20 mouse cellular contexts compared by ENCODE assay signal in genomic region chr5:92114223-92114622, GRCm38 (mm10). TPM values are rescaled to one million over a fixed set of nuclear protein-coding genes. Genes with fewer than 3 reads are reported as not detected.
DNase-seq lines count a peak whose midpoint lies in the region; ATAC-seq and TF ChIP-seq lines count a peak whose summit lies in the region.
"Had no signal": no experiment of that assay in that cellular context is flagged by ENCODE, and none has a peak within 500 bp of the region (broad histone marks: within the 10 kb centered on the region; RNA-seq: fewer than 3 reads in every experiment).

No protein-coding gene starts in this region.

- peaks cover 7% of the 10 kb centered on the region; the same call in 1 of the 2 replicates for H3K4me1 ChIP-seq in midbrain, postnatal 0 days (ENCODE audit: insufficient read depth, low read length)
- H3K4me1 ChIP-seq in midbrain, embryonic 13.5 days (replicated peaks), result peaks cover 10% of the 10 kb centered on the region
- H3K4me1 ChIP-seq in liver, embryonic 13.5 days (replicated peaks), result peaks cover 28% of the 10 kb centered on the region

- no peaks in the 10 kb centered on the region for H3K36me3 ChIP-seq in midbrain, postnatal 0 days (ENCODE audit: insufficient read depth, low read length)
- no peaks in the 10 kb centered on the region for H3K36me3 ChIP-seq in midbrain, embryonic 13.5 days
- H3K36me3 ChIP-seq in liver, embryonic 13.5 days, result no peaks in the 10 kb centered on the region
- H3K36me3 ChIP-seq: embryonic facial prominence, embryonic 13.5 days; forebrain, embryonic 12.5 days; heart, embryonic 10.5 days; hindbrain, embryonic 13.5 days had no signal

- DNase-seq in midbrain, postnatal 0 days (ENCODE audit: low spot score), result no peak
- DNase-seq in liver, embryonic 13.5 days, result no peak
- DNase-seq in heart, postnatal 25 days (ENCODE audit: low spot score), result no peak
- DNase-seq in layer of hippocampus, adult 9-10 months (ENCODE audit: low spot score), result no peak
- DNase-seq: adrenal gland, postnatal 14 days; cerebellum, adult 18-20 months; cerebellum, adult 9-11 months; cerebellum, postnatal 36 days; gastrocnemius, postnatal 10 days; heart, adult 18-20 months; heart, postnatal 10 days had no signal

- intact Hi-C loops in heart, postnatal 25 days (cut with DNase I), result loop anchor here (10.0 kb wide), 1 partner anchor 649 kb away; no protein-coding TSS in a partner anchor

- H3K4me2 ChIP-seq in midbrain, postnatal 0 days (ENCODE audit: low read depth, low read length, poor library complexity, severe bottlenecking), result no peak overlapping the region
- no peak overlapping the region for H3K4me2 ChIP-seq in midbrain, embryonic 13.5 days (replicated peaks)
- H3K4me2 ChIP-seq in liver, embryonic 13.5 days, result peak overlapping the region; percentile 27
- H3K4me2 ChIP-seq: embryonic facial prominence, embryonic 13.5 days; forebrain, embryonic 12.5 days; hindbrain, embryonic 13.5 days had no signal

- H3K4me3 ChIP-seq in midbrain, postnatal 0 days (ENCODE audit: low read depth, low read length), result no peak overlapping the region
- no peak overlapping the region for H3K4me3 ChIP-seq in midbrain, embryonic 13.5 days (replicated peaks)
- no peak overlapping the region for H3K4me3 ChIP-seq in liver, embryonic 13.5 days (replicated peaks)
- H3K4me3 ChIP-seq: embryonic facial prominence, embryonic 13.5 days; forebrain, embryonic 12.5 days; heart, embryonic 10.5 days; hindbrain, embryonic 13.5 days had no signal

- WGBS in midbrain, postnatal 0 days, result 93% methylated on average over 6 of the region's 6 CpGs
- 95% methylated on average over 6 of the region's 6 CpGs for WGBS in midbrain, embryonic 13.5 days
- 25% methylated on average over 6 of the region's 6 CpGs for WGBS in liver, embryonic 13.5 days (ENCODE audit: insufficient replicate concordance)

- no peak overlapping the region for H3K9ac ChIP-seq in midbrain, postnatal 0 days (replicated peaks; ENCODE audit: low read length, poor library complexity, severe bottlenecking)
- no peak overlapping the region for H3K9ac ChIP-seq in midbrain, embryonic 13.5 days (replicated peaks)
- H3K9ac ChIP-seq in liver, embryonic 13.5 days, result peak overlapping the region; percentile 26; the same call in 1 of the 2 replicates
- H3K9ac ChIP-seq: embryonic facial prominence, embryonic 13.5 days; forebrain, embryonic 12.5 days; hindbrain, embryonic 13.5 days had no signal

- 0 out of 2 replicates have a peak, but pooled peaks have one; percentile 20 for ATAC-seq in midbrain, postnatal 0 days (ENCODE audit: low FRiP score)
- ATAC-seq in midbrain, embryonic 13.5 days, result no peak
- peak; percentile 71 for ATAC-seq in liver, embryonic 13.5 days (ENCODE audit: low read depth)
- ATAC-seq in megakaryocyte progenitor cell, adult 5-6 weeks (replicated peaks; ENCODE audit: poor library complexity), result peak; percentile 5; the same call in 1 of the 2 replicates
- ATAC-seq: activated CD4-positive, CD25-positive, alpha-beta regulatory T cell, adult 4 months; forebrain, embryonic 16.5 days; Patski had no signal

- no peak for TF ChIP-seq CTCF in midbrain, postnatal 0 days (IDR thresholded peaks at IDR 0.05)

- H3K27me3 ChIP-seq in midbrain, postnatal 0 days (ENCODE audit: insufficient read depth, low read length), result no peaks in the 10 kb centered on the region
- H3K27me3 ChIP-seq in midbrain, embryonic 13.5 days, result 0 out of 2 replicates have a peak, but pooled peaks cover 4% of the 10 kb centered on the region
- H3K27me3 ChIP-seq in liver, embryonic 13.5 days, result peaks cover 25% of the 10 kb centered on the region
- H3K27me3 ChIP-seq: embryonic facial prominence, embryonic 13.5 days; Patski had no signal

- no peaks in the 10 kb centered on the region for H3K9me3 ChIP-seq in midbrain, postnatal 0 days (ENCODE audit: low read length)
- H3K9me3 ChIP-seq in midbrain, embryonic 13.5 days, result no peaks in the 10 kb centered on the region
- H3K9me3 ChIP-seq in liver, embryonic 13.5 days (replicated peaks), result no peaks in the 10 kb centered on the region
- H3K9me3 ChIP-seq: embryonic facial prominence, embryonic 13.5 days; forebrain, embryonic 12.5 days; heart, embryonic 10.5 days; hindbrain, embryonic 13.5 days had no signal

- H3K27ac ChIP-seq in midbrain, postnatal 0 days (ENCODE audit: low read depth, low read length), result no peak overlapping the region
- no peak overlapping the region for H3K27ac ChIP-seq in midbrain, embryonic 13.5 days
- H3K27ac ChIP-seq in liver, embryonic 13.5 days, result no peak overlapping the region
- H3K27ac ChIP-seq: embryonic facial prominence, embryonic 13.5 days; forebrain, embryonic 12.5 days; heart, embryonic 10.5 days; hindbrain, embryonic 13.5 days had no signal

RNA-seq across cellular contexts. Expression of gene Uso1, which starts 23.5 kb away (rescaled TPM):
- 22.4 and 23.6 TPM in 2 replicates for total RNA-seq in midbrain, postnatal 0 days (2014; rRNA removed)
- polyA plus RNA-seq in midbrain, postnatal 0 days (2015; fragmentation: Nextera tagmentation; extraction: Ambion mirVana), result 25.9 and 27.0 TPM in 2 replicates
- 50.2 and 50.3 TPM in 2 replicates for polyA plus RNA-seq in midbrain, embryonic 13.5 days (2015; fragmentation: Nextera tagmentation; extraction: Ambion mirVana)
- 23.9 and 28.3 TPM in 2 replicates for polyA plus RNA-seq in liver, embryonic 13.5 days (2015; fragmentation: Nextera tagmentation; extraction: Ambion mirVana)
- total RNA-seq in megakaryocyte progenitor cell, adult 5-6 weeks (2015), result 56.2 and 56.6 TPM in 2 replicates
- 22.5 and 23.5 TPM in 2 replicates for total RNA-seq in megakaryocyte progenitor cell, adult 5-6 weeks (2017)
- 10 to 100 TPM; 38.2 to 38.3 TPM for total RNA-seq in heart, postnatal 25 days (2021)

RNA-seq across cellular contexts. Expression of gene G3bp2, which starts 30.7 kb away (rescaled TPM):
- total RNA-seq in midbrain, postnatal 0 days (2014; rRNA removed), result 167 and 221 TPM in 2 replicates
- polyA plus RNA-seq in midbrain, postnatal 0 days (2015; fragmentation: Nextera tagmentation; extraction: Ambion mirVana), result 280 and 303 TPM in 2 replicates
- 371 and 409 TPM in 2 replicates for polyA plus RNA-seq in midbrain, embryonic 13.5 days (2015; fragmentation: Nextera tagmentation; extraction: Ambion mirVana)
- 79.7 and 93.4 TPM in 2 replicates for polyA plus RNA-seq in liver, embryonic 13.5 days (2015; fragmentation: Nextera tagmentation; extraction: Ambion mirVana)
- total RNA-seq in megakaryocyte progenitor cell, adult 5-6 weeks (2015), result 91.0 and 97.5 TPM in 2 replicates
- 122 and 128 TPM in 2 replicates for total RNA-seq in megakaryocyte progenitor cell, adult 5-6 weeks (2017)
- 10 to 100 TPM; 64.4 to 67.9 TPM for total RNA-seq in heart, postnatal 25 days (2021)
